Mouse (Mus musculus) megakaryocyte-erythroid progenitor cell, adult 5-6 weeks (primary cell): ENCODE data around the gene Pla2g4d. TPM values are rescaled to one million over a fixed set of nuclear protein-coding genes. Genes with fewer than 3 reads are reported as not detected.
"Not testable (repeated sequence)": the region's sequence is repeated elsewhere in the genome, so short reads cannot be mapped to it uniquely, and the experiment has no call there.

Experiments used
- ATAC-seq: replicated peaks from 2 replicates; pipeline ENCODE4 v1.8.0; 2016; ENCODE audit warnings: mild to moderate bottlenecking, inconsistent platforms; ENCODE audit not compliant: severe bottlenecking, poor library complexity, low FRiP score, low TSS enrichment
- total RNA-seq, 2 experiments: library from RNA; stranded (forward) in 1 of 2; stranded (reverse) in 1 of 2; fragments of 200-1000, 215-1000 nt in 1 of 2; fragments of >200 nt in 1 of 2; fragmentation: Nextera tagmentation in 1 of 2; gene quantifications; 2 replicates each; pipeline ENCODE4 v1.2.3; 2014 to 2017

Gene Pla2g4d
- total RNA-seq, 2 experiments from 2014 or later = not detected

DNA sequence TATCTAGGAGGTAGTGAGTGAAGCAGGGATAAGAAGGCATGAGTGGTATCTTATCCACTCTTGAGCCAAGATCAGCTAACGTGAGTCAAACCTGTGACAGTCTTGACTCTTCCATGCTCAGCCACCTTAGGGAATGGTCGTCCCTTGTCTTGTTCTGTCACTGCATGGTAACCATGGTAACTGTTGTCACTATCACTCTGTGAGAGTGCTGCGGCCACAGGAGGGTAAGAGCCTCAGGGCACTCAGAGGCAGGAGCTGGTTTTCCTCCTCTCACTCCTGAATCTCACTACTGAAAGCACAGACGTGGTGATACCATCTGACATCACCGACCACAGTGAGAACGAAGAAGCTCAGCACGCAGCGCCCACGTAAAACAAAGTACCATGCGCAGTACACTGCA, 24.1 kb downstream of the Pla2g4d start:
- no peak for ATAC-seq

DNA sequence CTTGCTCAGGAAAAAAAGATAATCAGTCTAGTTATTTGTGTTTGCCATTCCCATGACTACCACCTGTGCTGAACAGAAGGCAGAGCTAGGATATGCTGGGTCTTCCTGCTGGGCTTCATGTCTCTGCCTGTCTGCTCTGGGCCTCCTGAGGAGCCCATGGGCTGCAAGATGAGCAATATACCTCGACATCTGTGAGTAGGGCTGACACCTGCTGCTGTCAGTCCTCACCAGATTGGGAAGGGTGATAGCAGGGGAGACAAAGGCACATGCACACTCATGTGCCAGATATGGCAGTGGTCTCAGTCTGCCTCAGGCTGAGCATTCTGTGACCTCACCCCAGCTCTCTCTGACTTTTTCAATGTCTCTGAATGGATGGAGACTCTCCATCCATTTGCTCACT, 26.1 kb downstream of the Pla2g4d start:
- ATAC-seq = no peak

GRCm38 (mm10) chr2:120261346-120261745, 27.7 kb downstream of the Pla2g4d start:
- no peak for ATAC-seq

- no peak for ATAC-seq
These were observed 32.7 kb downstream of the Pla2g4d start for GRCm38 (mm10) chr2:120256259-120256658.

- no peak for ATAC-seq
These were observed 36.4 kb downstream of the Pla2g4d start for GRCm38 (mm10) chr2:120252644-120253043.

DNA sequence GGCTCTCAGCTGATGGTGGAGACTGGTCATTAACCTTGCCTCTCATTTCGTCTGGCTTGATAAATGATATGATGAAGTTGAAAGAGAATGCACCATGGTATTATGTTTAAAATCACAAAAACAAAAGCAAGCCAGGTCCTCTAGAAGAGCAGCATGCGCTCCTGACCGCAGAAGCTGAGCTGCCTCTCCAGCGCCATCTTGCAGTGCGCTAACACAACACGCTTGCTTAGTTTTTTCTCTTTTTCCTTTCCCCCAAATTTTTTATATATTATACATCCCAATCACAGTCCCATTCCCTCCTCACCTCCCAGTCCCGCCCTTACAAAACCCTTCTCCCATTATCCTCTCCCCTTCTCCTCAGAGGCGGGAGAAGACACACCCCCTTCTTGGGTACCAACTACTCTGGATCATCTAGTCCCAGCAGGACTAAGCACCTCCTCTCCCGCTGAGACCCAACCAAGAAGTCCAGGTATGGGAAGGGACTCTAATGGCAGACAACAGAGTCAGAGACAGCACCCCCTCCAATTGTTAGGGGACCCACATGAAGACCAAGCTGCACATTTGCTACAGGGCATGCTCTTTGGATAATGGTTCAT, 43.5 kb downstream of the Pla2g4d start:
- ATAC-seq = no peak

DNA sequence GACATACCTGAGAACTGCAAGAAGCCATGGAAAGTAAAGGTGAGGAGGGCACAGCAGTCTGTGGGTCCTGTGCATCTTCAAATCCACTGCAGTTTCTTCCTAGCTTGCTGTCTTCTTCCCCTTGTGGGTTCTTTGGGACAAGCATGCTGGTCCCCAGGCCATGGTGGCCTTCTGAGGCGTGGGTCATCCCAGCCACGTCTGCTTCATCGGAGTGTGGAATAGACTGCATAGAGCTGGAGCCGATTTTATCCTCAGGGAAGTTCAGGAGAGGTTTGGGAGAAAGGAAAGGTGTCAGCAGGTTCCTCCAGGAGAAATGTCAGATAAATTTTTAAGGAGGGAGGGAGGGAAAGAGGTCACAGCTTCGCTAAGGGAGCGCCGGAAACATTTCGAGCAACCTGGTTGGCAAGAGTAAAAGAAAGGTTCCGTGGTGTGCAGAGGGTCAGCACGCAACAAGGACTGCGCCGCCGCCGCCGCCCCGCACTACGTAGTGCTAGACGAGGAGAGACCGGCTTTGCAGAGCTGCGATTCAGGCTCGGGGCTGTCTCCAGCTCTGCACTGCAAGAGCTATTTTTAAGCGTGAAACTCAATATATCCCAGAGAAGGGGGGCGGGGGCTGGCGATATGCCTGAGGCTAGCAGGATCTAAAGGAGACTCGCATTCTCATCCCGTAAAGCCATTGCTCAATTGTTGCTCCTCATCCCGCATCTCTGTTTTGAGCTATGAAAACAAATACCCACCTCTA, 44.1 kb downstream of the Pla2g4d start, which contains the start of gene Pla2g4e:
TSS of gene Pla2g4e (minus strand) at position 657 of the 742 bp plus-strand sequence.
- peak; percentile 52; the same call in 1 of the 2 replicates for ATAC-seq

DNA sequence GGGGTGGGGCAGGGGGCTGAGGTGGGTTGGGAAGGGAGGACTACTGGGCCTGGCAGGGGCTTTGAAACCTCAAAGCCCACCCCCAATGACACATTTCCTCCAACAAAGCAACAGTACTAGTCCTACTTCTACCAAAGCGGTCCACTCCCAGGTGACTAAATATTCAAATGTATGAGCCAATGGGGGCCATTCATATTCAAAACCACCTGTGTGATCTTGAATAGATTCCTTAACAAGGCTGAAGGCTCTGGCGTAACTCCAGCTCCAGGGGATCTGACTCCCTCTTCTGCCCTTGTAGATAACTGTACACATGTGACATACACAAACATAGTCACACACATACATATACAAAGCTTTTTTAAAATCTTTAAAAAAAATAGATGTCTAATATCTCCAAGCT, 45.0 kb downstream of the Pla2g4d start:
- no peak for ATAC-seq

- ATAC-seq = no peak
These were observed 46.1 kb downstream of the Pla2g4d start for GRCm38 (mm10) chr2:120242791-120243467.

GRCm38 (mm10) chr2:120238733-120239132, 50.3 kb downstream of the Pla2g4d start:
- ATAC-seq = not testable (repeated sequence)

DNA sequence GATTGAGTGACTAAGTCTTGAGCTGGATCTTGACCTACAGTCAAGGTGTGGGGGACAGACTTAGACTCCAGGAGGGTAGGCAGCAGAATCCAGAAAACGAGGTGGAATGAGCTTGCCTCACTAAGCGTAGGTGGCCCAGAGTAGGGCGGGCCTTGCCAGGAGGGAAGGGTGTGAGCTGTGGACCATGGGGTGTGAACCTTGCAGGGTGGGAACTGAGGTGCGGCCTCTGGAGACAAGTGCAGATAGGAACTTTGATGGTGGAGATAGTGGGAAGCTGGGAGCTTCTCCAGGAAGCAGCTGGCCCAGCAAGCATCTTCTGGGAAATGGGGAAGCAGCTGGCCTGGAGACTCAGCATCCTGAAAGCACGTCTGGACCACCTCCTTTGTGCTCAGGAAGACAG, 51.2 kb downstream of the Pla2g4d start:
- ATAC-seq = no peak

GRCm38 (mm10) chr2:120235947-120236640, 52.9 kb downstream of the Pla2g4d start:
- ATAC-seq = peak; percentile 77

DNA sequence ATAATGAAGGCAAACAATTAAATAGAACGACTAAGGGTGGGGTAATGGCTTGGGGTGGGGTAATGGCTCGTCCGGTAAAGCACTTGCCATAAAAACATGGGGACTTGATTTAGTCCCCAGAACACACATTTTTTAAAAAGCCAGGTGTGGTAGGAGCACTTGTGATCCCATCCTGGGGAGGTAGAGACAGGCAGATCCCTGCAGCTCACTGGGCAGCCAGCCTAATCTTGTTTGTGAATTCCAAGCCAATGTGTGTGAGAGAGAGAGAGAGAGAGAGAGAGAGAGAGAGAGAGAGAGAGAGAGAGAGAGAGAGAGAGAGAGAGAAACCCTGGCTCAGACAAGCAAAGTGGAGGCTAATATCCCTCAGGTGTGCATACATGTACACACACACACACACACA, 53.6 kb downstream of the Pla2g4d start:
- ATAC-seq = no peak

DNA sequence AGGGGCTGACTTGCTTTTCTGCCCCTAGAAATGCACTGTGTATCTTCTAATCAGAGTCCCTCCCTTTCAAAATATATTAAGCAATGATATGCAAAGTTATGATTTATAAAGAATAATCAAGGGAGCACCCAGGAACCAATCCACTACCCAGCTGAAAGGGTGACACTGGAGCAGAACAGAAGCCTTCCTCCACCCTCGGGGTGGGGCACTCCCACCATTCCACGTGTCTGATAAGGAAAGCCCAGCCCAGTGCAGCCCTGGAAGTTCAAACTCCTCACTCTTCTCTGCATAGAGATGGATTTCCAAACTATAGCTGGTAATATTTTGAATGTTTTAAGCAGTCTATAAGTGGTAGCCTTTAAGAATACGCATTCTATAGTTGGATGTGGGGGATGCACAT, 57.4 kb downstream of the Pla2g4d start:
- peak; percentile 68; the same call in 1 of the 2 replicates for ATAC-seq

Other genes starting within 250 kb of the Pla2g4d start
- 17.8 and 17.9 TPM in 2 replicates for gene Ehd4, start 134.6 kb downstream of the Pla2g4d start, total RNA-seq (2014; fragmentation: Nextera tagmentation)
- gene Ehd4, start 134.6 kb downstream of the Pla2g4d start, total RNA-seq (2017) = 19.1 and 25.7 TPM in 2 replicates
- not detected in 2 replicates for gene Pla2g4e, start 43.9 kb downstream of the Pla2g4d start, total RNA-seq (2014; fragmentation: Nextera tagmentation)
- not detected in 2 replicates for gene Pla2g4e, start 43.9 kb downstream of the Pla2g4d start, total RNA-seq (2017)
- not detected in 2 replicates for gene Pla2g4f, start 25.0 kb upstream of the Pla2g4d start, total RNA-seq (2014; fragmentation: Nextera tagmentation)
- not detected in 2 replicates for gene Pla2g4f, start 25.0 kb upstream of the Pla2g4d start, total RNA-seq (2017)
- gene Vps39, start 63.9 kb upstream of the Pla2g4d start, total RNA-seq (2014; fragmentation: Nextera tagmentation) = 26.2 and 59.5 TPM in 2 replicates
- gene Vps39, start 63.9 kb upstream of the Pla2g4d start, total RNA-seq (2017) = 29.8 and 39.0 TPM in 2 replicates
- gene Ganc, start 114.7 kb upstream of the Pla2g4d start, total RNA-seq (2014; fragmentation: Nextera tagmentation) = 11.2 and 14.2 TPM in 2 replicates
- 10.3 and 13.6 TPM in 2 replicates for gene Ganc, start 114.7 kb upstream of the Pla2g4d start, total RNA-seq (2017)
- 18.9 and 33.1 TPM in 2 replicates for gene Tmem87a, start 114.9 kb upstream of the Pla2g4d start, total RNA-seq (2014; fragmentation: Nextera tagmentation)
- gene Tmem87a, start 114.9 kb upstream of the Pla2g4d start, total RNA-seq (2017) = 59.9 and 69.4 TPM in 2 replicates
- 0.59 TPM in 1 of 2 replicates, not detected in the other for gene Capn3, start 166.8 kb upstream of the Pla2g4d start, total RNA-seq (2014; fragmentation: Nextera tagmentation)
- gene Capn3, start 166.8 kb upstream of the Pla2g4d start, total RNA-seq (2017) = 0.11 TPM in 1 of 2 replicates, not detected in the other